Comparison of ENCODE assay signal across 7 mouse cellular contexts in genomic region chr17:27557927-27558661, GRCm38 (mm10). TPM values are rescaled to one million over a fixed set of nuclear protein-coding genes. Genes with fewer than 3 reads are reported as not detected.
DNase-seq lines count a peak whose midpoint lies in the region; ATAC-seq and TF ChIP-seq lines count a peak whose summit lies in the region.

No protein-coding gene starts in this region.

- no peak for TF ChIP-seq POLR2A in spleen, adult 2 months (IDR thresholded peaks at IDR 0.05; ENCODE audit: low read depth, low read length)

- H3K27ac ChIP-seq in spleen, adult 2 months (ENCODE audit: insufficient read depth, low read length) = peak overlapping the region; percentile 97
- H3K27ac ChIP-seq in intestine, embryonic 14.5 days (ENCODE audit: low read depth) = peak overlapping the region; percentile 92
- H3K27ac ChIP-seq in neural tube, embryonic 13.5 days (replicated peaks) = 0 out of 2 replicates have a peak overlapping the region, but pooled peaks have one; percentile 96

- intact Hi-C loops in left cerebral cortex, postnatal 10 days (cut with DNase I) = no loop called here

- ATAC-seq in intestine, embryonic 14.5 days (replicated peaks; ENCODE audit: low FRiP score, low TSS enrichment, low read depth) = no peak
- no peak for ATAC-seq in neural tube, embryonic 13.5 days (ENCODE audit: low read depth)
- no peak for ATAC-seq in CD4-positive, CD25-positive, alpha-beta regulatory T cell, adult 4 months

- H3K36me3 ChIP-seq in spleen, adult 2 months (ENCODE audit: control insufficient read depth, insufficient read depth, low read length) = peaks cover 14% of the 10 kb centered on the region
- peaks cover 17% of the 10 kb centered on the region; the same call in 1 of the 2 replicates for H3K36me3 ChIP-seq in intestine, embryonic 14.5 days (ENCODE audit: control insufficient read depth, insufficient read depth, low read length)
- H3K36me3 ChIP-seq in neural tube, embryonic 13.5 days = peaks cover 3% of the 10 kb centered on the region

- peak overlapping the region; percentile 73 for H3K4me3 ChIP-seq in spleen, adult 2 months (ENCODE audit: extremely low read depth, insufficient read depth, insufficient read length)
- H3K4me3 ChIP-seq in intestine, embryonic 14.5 days (ENCODE audit: low read depth, low read length) = peak overlapping the region; percentile 58
- H3K4me3 ChIP-seq in neural tube, embryonic 13.5 days = peak overlapping the region; percentile 87

- peak overlapping the region; percentile 69 for H3K4me2 ChIP-seq in intestine, embryonic 14.5 days (ENCODE audit: low read length)
- H3K4me2 ChIP-seq in neural tube, embryonic 13.5 days = peak overlapping the region; percentile 84

- DNase-seq in spleen, adult 2 months (ENCODE audit: low read depth in 1 of 2, low spot score in 2 of 2) = no peak
- no peak for DNase-seq in spleen, adult 18-20 months
- peak; percentile 64 to 65 for DNase-seq in cerebellum, postnatal 36 days
- DNase-seq in intestine, embryonic 14.5 days (ENCODE audit: low spot score) = no peak
- no peak for DNase-seq in left cerebral cortex, postnatal 10 days (ENCODE audit: extremely low spot score in 1 of 2, low spot score in 2 of 2)

- H3K9ac ChIP-seq in intestine, embryonic 14.5 days (ENCODE audit: low read length) = peak overlapping the region; percentile 82
- H3K9ac ChIP-seq in neural tube, embryonic 13.5 days = peak overlapping the region; percentile 95

- no peaks in the 10 kb centered on the region for H3K9me3 ChIP-seq in intestine, embryonic 14.5 days (ENCODE audit: control insufficient read depth, low read length)
- no peaks in the 10 kb centered on the region for H3K9me3 ChIP-seq in neural tube, embryonic 13.5 days

- peaks cover 32% of the 10 kb centered on the region for H3K4me1 ChIP-seq in spleen, adult 2 months (ENCODE audit: control insufficient read depth, insufficient read depth, insufficient read length)
- H3K4me1 ChIP-seq in intestine, embryonic 14.5 days (replicated peaks; ENCODE audit: control insufficient read depth, insufficient read depth, low read length) = peaks cover 23% of the 10 kb centered on the region
- H3K4me1 ChIP-seq in neural tube, embryonic 13.5 days (replicated peaks) = peaks cover 52% of the 10 kb centered on the region

- no peaks in the 10 kb centered on the region for H3K27me3 ChIP-seq in spleen, adult 2 months (ENCODE audit: control insufficient read depth, insufficient read depth, low read length)
- no peaks in the 10 kb centered on the region for H3K27me3 ChIP-seq in intestine, embryonic 14.5 days (replicated peaks; ENCODE audit: control insufficient read depth, insufficient read depth, low read length)
- peaks cover 12% of the 10 kb centered on the region for H3K27me3 ChIP-seq in neural tube, embryonic 13.5 days

- 9% methylated on average over 14 of the region's 14 CpGs for WGBS in spleen, adult 2 months
- 7% methylated on average over 14 of the region's 14 CpGs for WGBS in intestine, embryonic 14.5 days
- 4% methylated on average over 14 of the region's 14 CpGs for WGBS in neural tube, embryonic 13.5 days

- no peak for TF ChIP-seq CTCF in spleen, adult 2 months (IDR thresholded peaks at IDR 0.05; ENCODE audit: extremely low read depth, insufficient read depth, insufficient read length, insufficient replicate concordance)

RNA-seq across cellular contexts. Expression of gene Hmga1, which starts 1.8 kb away (rescaled TPM):
- polyA plus RNA-seq in spleen, adult 2 months (2012; rRNA removed) = 78.5 and 124 TPM in 2 replicates
- 384 and 389 TPM in 2 replicates for polyA plus RNA-seq in intestine, embryonic 14.5 days (2014; fragmentation: Nextera tagmentation; extraction: Ambion mirVana)
- 121 and 127 TPM in 2 replicates for polyA plus RNA-seq in neural tube, embryonic 13.5 days (2015; fragmentation: Nextera tagmentation; extraction: Ambion mirVana)
- total RNA-seq in left cerebral cortex, postnatal 10 days (2021) = 10 to 100 TPM; 40.6 TPM
- polyA plus RNA-seq in CD4-positive, CD25-positive, alpha-beta regulatory T cell, adult 4 months (2017; shearing (Covaris generic)) = 10 to 100 TPM; 82.7 to 84.0 TPM

RNA-seq across cellular contexts. Expression of gene AI413582, which starts 7.5 kb away (rescaled TPM):
- 72.6 and 89.9 TPM in 2 replicates for polyA plus RNA-seq in spleen, adult 2 months (2012; rRNA removed)
- 37.1 and 37.4 TPM in 2 replicates for polyA plus RNA-seq in intestine, embryonic 14.5 days (2014; fragmentation: Nextera tagmentation; extraction: Ambion mirVana)
- polyA plus RNA-seq in neural tube, embryonic 13.5 days (2015; fragmentation: Nextera tagmentation; extraction: Ambion mirVana) = 41.3 and 46.0 TPM in 2 replicates
- total RNA-seq in left cerebral cortex, postnatal 10 days (2021) = 10 to 100 TPM; 80.4 to 95.9 TPM
- polyA plus RNA-seq in CD4-positive, CD25-positive, alpha-beta regulatory T cell, adult 4 months (2017; shearing (Covaris generic)) = 100 to 1,000 TPM; 106 to 112 TPM

RNA-seq across cellular contexts. Expression of gene Grm4, which starts 36.9 kb away (rescaled TPM):
- polyA plus RNA-seq in spleen, adult 2 months (2012; rRNA removed) = 0.06 and 0.11 TPM in 2 replicates
- polyA plus RNA-seq in intestine, embryonic 14.5 days (2014; fragmentation: Nextera tagmentation; extraction: Ambion mirVana) = 0.20 and 0.22 TPM in 2 replicates
- 3.5 and 4.3 TPM in 2 replicates for polyA plus RNA-seq in neural tube, embryonic 13.5 days (2015; fragmentation: Nextera tagmentation; extraction: Ambion mirVana)
- total RNA-seq in left cerebral cortex, postnatal 10 days (2021) = 10 to 100 TPM; 23.7 to 24.2 TPM
- not detected for polyA plus RNA-seq in CD4-positive, CD25-positive, alpha-beta regulatory T cell, adult 4 months (2017; shearing (Covaris generic))

Comparison
In these comparisons a context has a peak if more than half of its experiments do, and no peak if none do; other contexts are left out.
1. DNase-seq: peak in cerebellum, postnatal 36 days (2 of 2); none in spleen, adult 2 months (0 of 2), spleen, adult 18-20 months (0 of 2), intestine, embryonic 14.5 days (single experiment) and left cerebral cortex, postnatal 10 days (0 of 2).
2. Peak in every context shown above with its lines, with median percentiles within 50 percentile points of each other: H3K27ac ChIP-seq and H3K4me3 ChIP-seq.